Mouse (Mus musculus) testis, adult 2 months (tissue): ENCODE data around the gene Cox8c.

Experiments
- CTCF ChIP-seq: fragments of 200-500 bp; IDR thresholded peaks from 2 replicates; pipeline ENCODE4 v1.5.1; 2012; ENCODE audit warnings: low read depth, mild to moderate bottlenecking, inconsistent platforms, low read length, moderate library complexity; ENCODE audit not compliant: control insufficient read depth, insufficient read depth, insufficient replicate concordance
- POLR2A ChIP-seq: fragments of 200-500 bp; IDR thresholded peaks from 2 replicates; pipeline ENCODE4 v1.6.1; 2012; ENCODE audit warnings: low read depth, mild to moderate bottlenecking, inconsistent platforms, low read length, moderate library complexity; ENCODE audit not compliant: control insufficient read depth

- no peak for TF ChIP-seq CTCF
- TF ChIP-seq POLR2A: no peak
Measured at GRCm38 (mm10) chr12:102878901-102879300, 20.2 kb upstream of the Cox8c start.
